In genomic region chr13:104816270-104816634, GRCm38 (mm10) we compare ENCODE assay signal across 8 mouse cellular contexts. TPM values are rescaled to one million over a fixed set of nuclear protein-coding genes. Genes with fewer than 3 reads are reported as not detected.
DNase-seq lines count a peak whose midpoint lies in the region; ATAC-seq and TF ChIP-seq lines count a peak whose summit lies in the region.

No protein-coding gene starts in this region.

- peak; percentile 11 for ATAC-seq in hindbrain, embryonic 14.5 days (ENCODE audit: low FRiP score)

- H3K36me3 ChIP-seq in liver, adult 2 months (ENCODE audit: control insufficient read depth, insufficient read depth, low read length), result no peaks in the 10 kb centered on the region
- 0 out of 2 replicates have a peak, but pooled peaks cover 6% of the 10 kb centered on the region for H3K36me3 ChIP-seq in hindbrain, embryonic 14.5 days (replicated peaks; ENCODE audit: control insufficient read depth, insufficient read depth)

- H3K4me1 ChIP-seq in liver, adult 2 months (ENCODE audit: control insufficient read depth, insufficient read depth, low read length), result no peaks in the 10 kb centered on the region; the same call in 1 of the 2 replicates
- peaks cover 13% of the 10 kb centered on the region for H3K4me1 ChIP-seq in hindbrain, embryonic 14.5 days (replicated peaks; ENCODE audit: control insufficient read depth, insufficient read depth, low read length)

- H3K79me2 ChIP-seq in liver, adult 2 months (ENCODE audit: control insufficient read depth, insufficient read depth, low read length), result peaks cover 8% of the 10 kb centered on the region; the same call in 1 of the 2 replicates

- H3K27me3 ChIP-seq in liver, adult 2 months (ENCODE audit: control insufficient read depth, insufficient read depth, low read length), result no peaks in the 10 kb centered on the region
- no peaks in the 10 kb centered on the region for H3K27me3 ChIP-seq in hindbrain, embryonic 14.5 days (ENCODE audit: control insufficient read depth, insufficient read depth, low read length)

- no peak overlapping the region for H3K27ac ChIP-seq in liver, adult 2 months (replicated peaks; ENCODE audit: insufficient read depth, low read depth, low read length)
- H3K27ac ChIP-seq in hindbrain, embryonic 14.5 days, result peak overlapping the region; percentile 85

- no peaks in the 10 kb centered on the region for H3K9me3 ChIP-seq in hindbrain, embryonic 14.5 days (ENCODE audit: control insufficient read depth, low read length)

- H3K9ac ChIP-seq in liver, adult 2 months (ENCODE audit: low read depth, low read length), result no peak overlapping the region
- peak overlapping the region; percentile 93 for H3K9ac ChIP-seq in hindbrain, embryonic 14.5 days

- H3K4me3 ChIP-seq in liver, adult 2 months (ENCODE audit: insufficient read depth, low read depth, low read length), result peak overlapping the region; percentile 86
- peak overlapping the region; percentile 64 for H3K4me3 ChIP-seq in hindbrain, embryonic 14.5 days (replicated peaks; ENCODE audit: low read length)

- TF ChIP-seq POLR2A in liver, adult 2 months (IDR thresholded peaks at IDR 0.05; ENCODE audit: extremely low read depth, insufficient read depth, low read length), result no peak

- no peak for DNase-seq in liver, adult 2 months (ENCODE audit: extremely low read depth, low read depth, low spot score)
- DNase-seq in liver, result no peak
- DNase-seq in brain, adult 2 months (ENCODE audit: low read depth, low spot score), result peak; percentile 37
- peak; percentile 44 for DNase-seq in hindbrain, embryonic 14.5 days (ENCODE audit: low spot score)
- peak; percentile 15 for DNase-seq in lung, postnatal 36 days
- no peak for DNase-seq in adrenal gland, adult 2 months
- no peak for DNase-seq in cerebellum, adult 11-12 months
- no peak for DNase-seq in layer of hippocampus, adult 8-10 months (ENCODE audit: low spot score in 2 of 2)

- H3K4me2 ChIP-seq in hindbrain, embryonic 14.5 days (replicated peaks), result peak overlapping the region; percentile 78

- 5% methylated on average over 8 of the region's 8 CpGs for WGBS in liver, adult 2 months
- 12% methylated on average over 8 of the region's 8 CpGs for WGBS in hindbrain, embryonic 14.5 days

- no peak for TF ChIP-seq CTCF in liver, adult 2 months (IDR thresholded peaks at IDR 0.05; ENCODE audit: low read depth, low read length)

RNA-seq across cellular contexts. Expression of gene Cwc27, which starts 0.7 kb away (rescaled TPM):
- total RNA-seq in liver, adult 2 months (2014; rRNA removed), result 5.4 and 8.9 TPM in 2 replicates
- 1.1 and 1.4 TPM in 2 replicates for polyA plus RNA-seq in liver, adult 2 months (2012; rRNA removed)
- 18.1 and 20.2 TPM in 2 replicates for polyA plus RNA-seq in hindbrain, embryonic 14.5 days (2014; fragmentation: Nextera tagmentation; extraction: Ambion mirVana)
- total RNA-seq in adrenal gland, adult 2 months (2021), result 10 to 100 TPM; 14.2 to 14.3 TPM
- polyA plus RNA-seq in adrenal gland, adult 2 months (2012; rRNA removed), result 0.52 and 1.2 TPM in 2 replicates
- 10 to 100 TPM; 16.5 to 23.9 (median 21.1) TPM for total RNA-seq in layer of hippocampus, adult 8-10 months (2022)

RNA-seq across cellular contexts. Expression of gene Srek1ip1, which starts 24.0 kb away (rescaled TPM):
- total RNA-seq in liver, adult 2 months (2014; rRNA removed), result 5.2 and 6.7 TPM in 2 replicates
- 5.1 TPM in 2 replicates for polyA plus RNA-seq in liver, adult 2 months (2012; rRNA removed)
- 13.8 and 15.5 TPM in 2 replicates for polyA plus RNA-seq in hindbrain, embryonic 14.5 days (2014; fragmentation: Nextera tagmentation; extraction: Ambion mirVana)
- 10 to 100 TPM; 16.4 to 21.9 TPM for total RNA-seq in adrenal gland, adult 2 months (2021)
- polyA plus RNA-seq in adrenal gland, adult 2 months (2012; rRNA removed), result 3.2 TPM in 2 replicates
- total RNA-seq in layer of hippocampus, adult 8-10 months (2022), result 10 to 100 TPM; 17.8 to 22.8 (median 20.1) TPM

RNA-seq across cellular contexts. Expression of gene Shisal2b, which starts 47.4 kb away (rescaled TPM):
- not detected in 2 replicates for total RNA-seq in liver, adult 2 months (2014; rRNA removed)
- not detected in 2 replicates for polyA plus RNA-seq in liver, adult 2 months (2012; rRNA removed)
- polyA plus RNA-seq in hindbrain, embryonic 14.5 days (2014; fragmentation: Nextera tagmentation; extraction: Ambion mirVana), result 2.1 and 2.2 TPM in 2 replicates
- total RNA-seq in adrenal gland, adult 2 months (2021), result not detected
- polyA plus RNA-seq in adrenal gland, adult 2 months (2012; rRNA removed), result 0.12 TPM in 1 of 2 replicates, not detected in the other
- total RNA-seq in layer of hippocampus, adult 8-10 months (2022), result 1 to 10 TPM in 1 of 4 experiments, under 1 TPM in 2, not detected in 1; 0.50 to 1.9 (median 0.58) TPM

Comparison
In these comparisons a context has a peak if more than half of its experiments do, and no peak if none do; other contexts are left out.
1. DNase-seq: peak in brain, adult 2 months (single experiment), hindbrain, embryonic 14.5 days (single experiment) and lung, postnatal 36 days (single experiment); none in liver, adult 2 months (single experiment), liver (single experiment), adrenal gland, adult 2 months (single experiment), cerebellum, adult 11-12 months (single experiment) and layer of hippocampus, adult 8-10 months (0 of 2).